Mouse (Mus musculus): Measurements from ENCODE around the gene E130311K13Rik.
A peak's percentile ranks its signal among the peaks of the same experiment; 100 is the strongest.

Gene E130311K13Rik

GRCm38 (mm10) chr3:63928878-63929859 is at the start of gene E130311K13Rik:
Gene E130311K13Rik (minus strand): TSS chr3:63929472.
- DNase-seq (ENCODE audit: low read depth, low spot score), result peak; percentile 81

GRCm38 (mm10) chr3:63977895-63978294 is 48.6 kb upstream of the E130311K13Rik start:
- DNase-seq (ENCODE audit: low read depth, low spot score), result no peak

GRCm38 (mm10) chr3:63975955-63976908 is 47.0 kb upstream of the E130311K13Rik start, which contains the start of gene Gmps:
Gene Gmps (plus strand): TSS chr3:63976106.
- DNase-seq (ENCODE audit: low read depth, low spot score), result peak; percentile 83

- no peak for DNase-seq (ENCODE audit: low read depth, low spot score)
Measured at GRCm38 (mm10) chr3:63965929-63966328, 36.7 kb upstream of the E130311K13Rik start.

GRCm38 (mm10) chr3:63964922-63965249 is 35.6 kb upstream of the E130311K13Rik start:
- no peak for DNase-seq (ENCODE audit: low read depth, low spot score)

GRCm38 (mm10) chr3:63964100-63964921 is 35.0 kb upstream of the E130311K13Rik start, which contains the start of gene Slc33a1:
Gene Slc33a1 (minus strand): TSS chr3:63964768.
- peak; percentile 100 for DNase-seq (ENCODE audit: low read depth, low spot score)

- no peak for DNase-seq (ENCODE audit: low read depth, low spot score)
Measured at GRCm38 (mm10) chr3:63963421-63964099, 34.3 kb upstream of the E130311K13Rik start.

- DNase-seq (ENCODE audit: low read depth, low spot score), result no peak
Measured at GRCm38 (mm10) chr3:63949837-63950236, 20.6 kb upstream of the E130311K13Rik start.

GRCm38 (mm10) chr3:63941204-63941850 is 12.1 kb upstream of the E130311K13Rik start:
- DNase-seq (ENCODE audit: low read depth, low spot score), result no peak

GRCm38 (mm10) chr3:63938928-63939327 is 9.7 kb upstream of the E130311K13Rik start:
- no peak for DNase-seq (ENCODE audit: low read depth, low spot score)

GRCm38 (mm10) chr3:63919634-63920033 is 9.6 kb downstream of the E130311K13Rik start:
- no peak for DNase-seq (ENCODE audit: low read depth, low spot score)

GRCm38 (mm10) chr3:63910301-63910700 is 19.0 kb downstream of the E130311K13Rik start:
- DNase-seq (ENCODE audit: low read depth, low spot score), result no peak

- no peak for DNase-seq (ENCODE audit: low read depth, low spot score)
Measured at GRCm38 (mm10) chr3:63905241-63905640, 24.0 kb downstream of the E130311K13Rik start.

GRCm38 (mm10) chr3:63904157-63904556 is 25.1 kb downstream of the E130311K13Rik start:
- no peak for DNase-seq (ENCODE audit: low read depth, low spot score)

GRCm38 (mm10) chr3:63900021-63900571 is 29.2 kb downstream of the E130311K13Rik start:
- no peak for DNase-seq (ENCODE audit: low read depth, low spot score)

- DNase-seq (ENCODE audit: low read depth, low spot score), result peak; percentile 64
Measured at GRCm38 (mm10) chr3:63899309-63899695, 30.0 kb downstream of the E130311K13Rik start, which contains the start of gene Plch1. Gene Plch1 (minus strand): TSS chr3:63899472.

GRCm38 (mm10) chr3:63898581-63899308 is 30.5 kb downstream of the E130311K13Rik start:
- DNase-seq (ENCODE audit: low read depth, low spot score), result peak; percentile 81

GRCm38 (mm10) chr3:63897177-63897576 is 32.1 kb downstream of the E130311K13Rik start:
- DNase-seq (ENCODE audit: low read depth, low spot score), result no peak

- no peak for DNase-seq (ENCODE audit: low read depth, low spot score)
Measured at GRCm38 (mm10) chr3:63896303-63896702, 33.0 kb downstream of the E130311K13Rik start.
